ENCODE assay signal across 7 mouse cellular contexts in genomic region chr16:20516032-20516431, GRCm38 (mm10). TPM values are rescaled to one million over a fixed set of nuclear protein-coding genes. Genes with fewer than 3 reads are reported as not detected.
DNase-seq lines count a peak whose midpoint lies in the region; ATAC-seq lines count a peak whose summit lies in the region.

No protein-coding gene starts in this region.

- peak overlapping the region; percentile 94 for H3K27ac ChIP-seq in hindbrain, embryonic 12.5 days
- H3K27ac ChIP-seq in liver, embryonic 13.5 days, result peak overlapping the region; percentile 88

- ATAC-seq in hindbrain, embryonic 12.5 days (ENCODE audit: low FRiP score), result no peak
- ATAC-seq in liver, embryonic 13.5 days (ENCODE audit: low read depth), result no peak

- H3K4me2 ChIP-seq in hindbrain, embryonic 12.5 days (replicated peaks), result peak overlapping the region; percentile 90
- peak overlapping the region; percentile 95 for H3K4me2 ChIP-seq in liver, embryonic 13.5 days

- H3K4me3 ChIP-seq in hindbrain, embryonic 12.5 days, result peak overlapping the region; percentile 85
- H3K4me3 ChIP-seq in liver, embryonic 13.5 days (replicated peaks), result peak overlapping the region; percentile 95

- H3K9me3 ChIP-seq in hindbrain, embryonic 12.5 days (replicated peaks), result no peaks in the 10 kb centered on the region
- H3K9me3 ChIP-seq in liver, embryonic 13.5 days (replicated peaks), result no peaks in the 10 kb centered on the region

- no peaks in the 10 kb centered on the region for H3K27me3 ChIP-seq in hindbrain, embryonic 12.5 days
- no peaks in the 10 kb centered on the region for H3K27me3 ChIP-seq in liver, embryonic 13.5 days

- H3K4me1 ChIP-seq in hindbrain, embryonic 12.5 days, result peaks cover 27% of the 10 kb centered on the region
- peaks cover 43% of the 10 kb centered on the region for H3K4me1 ChIP-seq in liver, embryonic 13.5 days (replicated peaks)

- peak; percentile 2 for DNase-seq in retina, embryonic 14.5 days (ENCODE audit: low spot score)
- DNase-seq in retina, postnatal 1 day, result no peak
- no peak for DNase-seq in liver, embryonic 13.5 days
- DNase-seq in thymus, postnatal 0 days (ENCODE audit: low spot score), result no peak
- no peak for DNase-seq in adrenal gland, postnatal 14 days
- no peak for DNase-seq in right cerebral cortex, postnatal 14 days

- H3K36me3 ChIP-seq in hindbrain, embryonic 12.5 days, result peaks cover 17% of the 10 kb centered on the region
- H3K36me3 ChIP-seq in liver, embryonic 13.5 days, result peaks cover 12% of the 10 kb centered on the region

- H3K9ac ChIP-seq in hindbrain, embryonic 12.5 days, result peak overlapping the region; percentile 95
- peak overlapping the region; percentile 97; the same call in 1 of the 2 replicates for H3K9ac ChIP-seq in liver, embryonic 13.5 days

RNA-seq across cellular contexts. Expression of gene Dvl3, which starts 0.8 kb away (rescaled TPM):
- 51.6 and 60.5 TPM in 2 replicates for polyA plus RNA-seq in hindbrain, embryonic 12.5 days (2016; fragmentation: Nextera tagmentation; extraction: Ambion mirVana)
- 3.7 and 4.8 TPM in 2 replicates for polyA plus RNA-seq in liver, embryonic 13.5 days (2015; fragmentation: Nextera tagmentation; extraction: Ambion mirVana)
- polyA plus RNA-seq in thymus, postnatal 0 days (2015; fragmentation: Nextera tagmentation; extraction: Ambion mirVana), result 4.7 and 5.3 TPM in 2 replicates
- 43.3 and 43.8 TPM in 2 replicates for total RNA-seq in adrenal gland, postnatal 14 days (2021)

RNA-seq across cellular contexts. Expression of gene Eif2b5, which starts 17.4 kb away (rescaled TPM):
- 118 and 127 TPM in 2 replicates for polyA plus RNA-seq in hindbrain, embryonic 12.5 days (2016; fragmentation: Nextera tagmentation; extraction: Ambion mirVana)
- 71.1 and 75.5 TPM in 2 replicates for polyA plus RNA-seq in liver, embryonic 13.5 days (2015; fragmentation: Nextera tagmentation; extraction: Ambion mirVana)
- 91.5 and 92.0 TPM in 2 replicates for polyA plus RNA-seq in thymus, postnatal 0 days (2015; fragmentation: Nextera tagmentation; extraction: Ambion mirVana)
- 61.6 and 62.7 TPM in 2 replicates for total RNA-seq in adrenal gland, postnatal 14 days (2021)

RNA-seq across cellular contexts. Expression of gene Ap2m1, which starts 19.2 kb away (rescaled TPM):
- polyA plus RNA-seq in hindbrain, embryonic 12.5 days (2016; fragmentation: Nextera tagmentation; extraction: Ambion mirVana), result 901 and 915 TPM in 2 replicates
- polyA plus RNA-seq in liver, embryonic 13.5 days (2015; fragmentation: Nextera tagmentation; extraction: Ambion mirVana), result 413 and 466 TPM in 2 replicates
- polyA plus RNA-seq in thymus, postnatal 0 days (2015; fragmentation: Nextera tagmentation; extraction: Ambion mirVana), result 397 and 421 TPM in 2 replicates
- 292 and 316 TPM in 2 replicates for total RNA-seq in adrenal gland, postnatal 14 days (2021)

RNA-seq across cellular contexts. Expression of gene Abcf3, which starts 32.3 kb away (rescaled TPM):
- 72.7 and 76.2 TPM in 2 replicates for polyA plus RNA-seq in hindbrain, embryonic 12.5 days (2016; fragmentation: Nextera tagmentation; extraction: Ambion mirVana)
- 27.0 and 27.9 TPM in 2 replicates for polyA plus RNA-seq in liver, embryonic 13.5 days (2015; fragmentation: Nextera tagmentation; extraction: Ambion mirVana)
- polyA plus RNA-seq in thymus, postnatal 0 days (2015; fragmentation: Nextera tagmentation; extraction: Ambion mirVana), result 50.8 and 63.7 TPM in 2 replicates
- total RNA-seq in adrenal gland, postnatal 14 days (2021), result 73.4 and 77.8 TPM in 2 replicates
